Mouse (Mus musculus): ENCODE measurements around the gene 2010111I01Rik.

DNA sequence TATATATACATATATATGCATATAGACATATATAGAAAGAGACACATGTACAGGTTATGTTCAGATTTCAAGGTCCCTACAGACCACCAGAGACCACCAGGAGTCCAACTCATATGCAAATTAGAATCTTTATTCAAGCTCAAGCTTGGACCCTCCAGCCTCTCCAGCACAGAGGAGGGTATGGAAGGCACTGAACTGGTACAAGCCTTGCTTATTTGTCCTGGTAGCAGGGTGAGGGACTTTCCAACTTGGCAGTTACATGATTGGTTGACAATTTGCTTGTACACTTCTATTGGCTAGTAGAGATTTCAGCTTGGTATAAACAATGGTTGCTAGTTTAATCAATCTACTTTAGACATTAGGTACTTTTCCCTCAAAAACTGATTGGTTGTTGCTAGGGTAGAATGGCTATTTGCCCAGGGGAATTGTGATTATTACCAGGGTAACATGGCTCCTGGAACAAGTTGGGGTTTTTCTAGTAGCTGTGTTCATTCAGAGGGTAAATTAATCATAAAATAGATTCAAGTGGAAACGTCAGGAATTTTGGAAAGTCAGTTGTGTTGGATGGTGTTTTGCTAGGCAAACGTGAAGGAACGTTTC is 25.3 kb downstream of the 2010111I01Rik start:
- TF ChIP-seq CTCF (IDR thresholded peaks at IDR 0.05; ENCODE audit: low read depth) (no peak), EP300 (optimal IDR thresholded peaks at IDR 0.05) (no peak)

All from stomach, postnatal 0 days (tissue).